In genomic region chr4:133009131-133009530, GRCm38 (mm10) we compare ENCODE assay signal across 9 mouse cellular contexts. TPM values are rescaled to one million over a fixed set of nuclear protein-coding genes. Genes with fewer than 3 reads are reported as not detected.
DNase-seq lines count a peak whose midpoint lies in the region; ATAC-seq lines count a peak whose summit lies in the region.
"Had no signal": no experiment of that assay in that cellular context is flagged by ENCODE, and none has a peak within 500 bp of the region (broad histone marks: within the 10 kb centered on the region; RNA-seq: fewer than 3 reads in every experiment).

No protein-coding gene starts in this region.

- no peaks in the 10 kb centered on the region for H3K9me3 ChIP-seq in neural tube, embryonic 15.5 days (replicated peaks)

- H3K9ac ChIP-seq in neural tube, embryonic 15.5 days (replicated peaks), result no peak overlapping the region

- no peak overlapping the region for H3K4me3 ChIP-seq in neural tube, embryonic 15.5 days (replicated peaks)

- ATAC-seq in neural tube, embryonic 15.5 days (ENCODE audit: low FRiP score), result no peak
- no peak for ATAC-seq in megakaryocyte progenitor cell, adult 5-6 weeks (replicated peaks; ENCODE audit: poor library complexity)

- H3K27me3 ChIP-seq in neural tube, embryonic 15.5 days (replicated peaks), result peaks cover 17% of the 10 kb centered on the region; the same call in 1 of the 2 replicates

- H3K27ac ChIP-seq in neural tube, embryonic 15.5 days (replicated peaks), result no peak overlapping the region

- intact Hi-C loops in gastrocnemius, postnatal 14 days (cut with DNase I; ENCODE audit: low total_unique reads), result no loop called here

- WGBS in neural tube, embryonic 15.5 days, result under 1% methylated on average over 4 of the region's 4 CpGs

- H3K36me3 ChIP-seq in neural tube, embryonic 15.5 days, result no peaks in the 10 kb centered on the region

- H3K4me1 ChIP-seq in neural tube, embryonic 15.5 days, result peaks cover 22% of the 10 kb centered on the region

- DNase-seq in gastrocnemius, postnatal 10 days, result peak; percentile 57
- DNase-seq in gastrocnemius, postnatal 25 days, result no peak
- peak; percentile 61 for DNase-seq in neural tube, embryonic 10.5 days (ENCODE audit: extremely low spot score, low spot score)
- peak; percentile 68 for DNase-seq in adrenal gland, postnatal 25 days
- DNase-seq in gastrocnemius, postnatal 14 days, result peak; percentile 52
- DNase-seq in naive thymus-derived CD4-positive, alpha-beta T cell, adult 2 months (ENCODE audit: low read depth), result peak; percentile 80

- no peak overlapping the region for H3K4me2 ChIP-seq in neural tube, embryonic 15.5 days

RNA-seq across cellular contexts. Expression of gene Ahdc1, which starts 1.9 kb away (rescaled TPM):
- 10 to 100 TPM; 58.2 to 82.8 TPM for total RNA-seq in gastrocnemius, postnatal 10 days (2021)
- 10 to 100 TPM; 29.3 to 32.8 TPM for total RNA-seq in gastrocnemius, postnatal 25 days (2021)
- 11.0 TPM in 2 replicates for polyA plus RNA-seq in neural tube, embryonic 15.5 days (2015; fragmentation: Nextera tagmentation; extraction: Ambion mirVana)
- 91.4 and 96.4 TPM in 2 replicates for total RNA-seq in adrenal gland, postnatal 25 days (2021)
- 10 to 100 TPM; 37.1 to 56.1 TPM for total RNA-seq in gastrocnemius, postnatal 14 days (2021)
- 4.1 and 5.3 TPM in 2 replicates for total RNA-seq in megakaryocyte progenitor cell, adult 5-6 weeks (2015)
- total RNA-seq in megakaryocyte progenitor cell, adult 5-6 weeks (2017), result 0.81 and 3.8 TPM in 2 replicates

RNA-seq across cellular contexts. Expression of gene Fgr, which starts 35.2 kb away (rescaled TPM):
- total RNA-seq in gastrocnemius, postnatal 10 days (2021), result under 1 TPM; 0.09 to 0.54 TPM
- under 1 TPM in 1 of 2 experiments, not detected in 1; 0.43 TPM for total RNA-seq in gastrocnemius, postnatal 25 days (2021)
- polyA plus RNA-seq in neural tube, embryonic 15.5 days (2015; fragmentation: Nextera tagmentation; extraction: Ambion mirVana), result 0.23 and 0.91 TPM in 2 replicates
- total RNA-seq in adrenal gland, postnatal 25 days (2021), result 0.33 TPM in 1 of 2 replicates, not detected in the other
- total RNA-seq in gastrocnemius, postnatal 14 days (2021), result under 1 TPM; 0.10 to 0.16 TPM
- total RNA-seq in megakaryocyte progenitor cell, adult 5-6 weeks (2015), result 3.2 and 3.4 TPM in 2 replicates
- 2.5 and 3.0 TPM in 2 replicates for total RNA-seq in megakaryocyte progenitor cell, adult 5-6 weeks (2017)
- polyA plus RNA-seq: neural tube, embryonic 14.5 days had no signal

Comparison
In these comparisons a context has a peak if more than half of its experiments do, and no peak if none do; other contexts are left out.
1. RNA of gene Ahdc1, which starts 1.9 kb away (total RNA-seq): 91.4 to 96.4 TPM in adrenal gland, postnatal 25 days, 58.2 to 82.8 TPM in gastrocnemius, postnatal 10 days, 37.1 to 56.1 TPM in gastrocnemius, postnatal 14 days and 29.3 to 32.8 TPM in gastrocnemius, postnatal 25 days; 0.81 to 5.3 TPM in megakaryocyte progenitor cell, adult 5-6 weeks; every median in the first group is over 4 times any median in the second.